Mouse (Mus musculus) forebrain, postnatal 0 days (tissue): ENCODE data around the gene Pik3cd. TPM values are rescaled to one million over a fixed set of nuclear protein-coding genes. Genes with fewer than 3 reads are reported as not detected.

Experiments
- ATAC-seq: fragments of 200-750 bp; cut with Nextera tagmentation; 2 replicates; pipeline ENCODE4 v1.8.0; 2017; ENCODE audit warnings: mild to moderate bottlenecking, moderate library complexity
- DNase-seq: peaks from one replicate; pipeline ENCODE4 v3.0.0-alpha.2; 2015
- H3K27ac ChIP-seq: fragments of 300-500 bp; sonication (generic); 2 replicates; pipeline ENCODE4 v1.5.1; 2014; ENCODE audit warnings: low read depth, mild to moderate bottlenecking, antibody characterized with exemption, low read length, moderate library complexity, mixed read lengths
- H3K27me3 ChIP-seq: fragments of 300-500 bp; sonication (generic); 2 replicates; pipeline ENCODE4 v1.6.1; 2014; ENCODE audit warnings: mild to moderate bottlenecking, low read length, mixed read lengths; ENCODE audit not compliant: insufficient read depth
- H3K36me3 ChIP-seq: fragments of 300-500 bp; sonication (generic); 2 replicates; pipeline ENCODE4 v1.6.1; 2014; ENCODE audit warnings: mild to moderate bottlenecking, moderate library complexity; ENCODE audit not compliant: insufficient read depth
- H3K4me1 ChIP-seq: fragments of 300-500 bp; sonication (generic); 2 replicates; pipeline ENCODE4 v1.6.1; 2014; ENCODE audit warnings: antibody characterized with exemption; ENCODE audit not compliant: insufficient read depth
- H3K4me2 ChIP-seq: fragments of 300-500 bp; sonication (generic); 2 replicates; pipeline ENCODE4 v1.6.1; 2014; ENCODE audit warnings: low read depth, mild to moderate bottlenecking, moderate library complexity
- H3K4me3 ChIP-seq: fragments of 300-500 bp; sonication (generic); 2 replicates; pipeline ENCODE4 v1.5.1; 2014; ENCODE audit warnings: low read depth, low read length, mixed read lengths
- H3K9ac ChIP-seq: fragments of 300-500 bp; sonication (generic); 2 replicates; pipeline ENCODE4 v1.6.1; 2014; ENCODE audit warnings: mild to moderate bottlenecking
- H3K9me3 ChIP-seq: fragments of 300-500 bp; sonication (generic); 2 replicates; pipeline ENCODE4 v1.6.1; 2016; ENCODE audit warnings: low read length
- CTCF ChIP-seq: sonication (generic); IDR thresholded peaks from 2 replicates; pipeline ENCODE4 v1.5.1; 2016; ENCODE audit warnings: antibody characterized with exemption, control low read depth, low read depth
- WGBS: fragments of 180-500 bp; shearing (Covaris S2); extraction: QIAGEN DNeasy Blood & Tissue Kit; methylation state at CpG from one replicate; pipeline ENCODE4 v1.1.7; 2014; 5-methylcytosine and 5-hydroxymethylcytosine counted together
- polyA plus RNA-seq: library from polyadenylated mRNA; unstranded; fragments of >200 nt; fragmentation: Nextera tagmentation; extraction: Ambion mirVana; gene quantifications from 2 replicates; pipeline ENCODE4 v1.2.1, GENCODE M21; 2015
- total RNA-seq: library from RNA; depleted of rRNA; stranded (reverse); fragments of >200 nt; gene quantifications from 2 replicates; pipeline ENCODE4 v1.2.3, GENCODE M21; 2014

Gene Pik3cd
- total and polyA plus RNA-seq, 2 experiments from 2014 or later = 11.7 to 17.0 TPM

DNA sequence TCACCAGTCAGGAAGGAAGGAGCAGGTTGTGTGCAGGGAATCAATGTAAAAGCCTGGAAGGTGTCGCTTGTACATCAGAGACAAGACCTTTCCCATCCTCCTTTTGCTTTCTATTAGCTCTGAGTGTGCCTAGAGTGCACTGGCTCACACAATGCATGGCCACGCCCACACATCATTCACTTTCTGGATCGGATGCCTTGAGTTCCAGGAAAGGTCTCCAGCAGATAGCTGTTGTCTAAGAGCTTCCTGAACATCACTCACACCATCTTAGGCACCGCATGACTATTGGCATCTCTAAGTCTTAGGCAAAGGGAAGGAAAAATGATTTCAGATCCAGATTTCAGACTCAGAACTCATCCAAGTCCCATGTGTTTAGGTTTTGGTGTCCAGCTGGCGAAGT lies 37.1 kb upstream of the Pik3cd start:
- H3K9ac ChIP-seq = no peak overlapping the region
- no peak for TF ChIP-seq CTCF
- WGBS = 75% methylated on average over 5 of the region's 5 CpGs
- H3K4me3 ChIP-seq = no peak overlapping the region
- ATAC-seq (no peak), DNase-seq (no peak)
- no peak overlapping the region for H3K4me2 ChIP-seq
- no peaks in the 10 kb centered on the region for H3K9me3 ChIP-seq
- no peaks in the 10 kb centered on the region for H3K27me3 ChIP-seq
- H3K27ac ChIP-seq = no peak overlapping the region
- 0 out of 2 replicates have a peak, but pooled peaks cover 14% of the 10 kb centered on the region for H3K4me1 ChIP-seq
- H3K36me3 ChIP-seq = peaks cover 12% of the 10 kb centered on the region

- H3K27ac ChIP-seq = peak within 1 kb of the TSS; percentile 79
- no peaks in the 10 kb centered on the region for H3K27me3 ChIP-seq
- H3K9ac ChIP-seq = peak within 1 kb of the TSS; percentile 79
- no peaks in the 10 kb centered on the region for H3K9me3 ChIP-seq
- H3K36me3 ChIP-seq = 0 out of 2 replicates have a peak, but pooled peaks cover 3% of the 10 kb centered on the region
- peak within 1 kb of the TSS; percentile 90 for H3K4me3 ChIP-seq
- H3K4me1 ChIP-seq = peaks cover 26% of the 10 kb centered on the region
- DNase-seq (peak; percentile 98), ATAC-seq (peak; percentile 94)
- WGBS = 2% methylated on average over 94 of the region's 97 CpGs
- peak within 1 kb of the TSS; percentile 93 for H3K4me2 ChIP-seq
- TF ChIP-seq CTCF = peak; percentile 92
Observed at GRCm38 (mm10) chr4:149737383-149738324, 35.3 kb upstream of the Pik3cd start, which contains the start of gene Tmem201. Gene Tmem201, minus strand, starts transcription at chr4:149738044.

DNA sequence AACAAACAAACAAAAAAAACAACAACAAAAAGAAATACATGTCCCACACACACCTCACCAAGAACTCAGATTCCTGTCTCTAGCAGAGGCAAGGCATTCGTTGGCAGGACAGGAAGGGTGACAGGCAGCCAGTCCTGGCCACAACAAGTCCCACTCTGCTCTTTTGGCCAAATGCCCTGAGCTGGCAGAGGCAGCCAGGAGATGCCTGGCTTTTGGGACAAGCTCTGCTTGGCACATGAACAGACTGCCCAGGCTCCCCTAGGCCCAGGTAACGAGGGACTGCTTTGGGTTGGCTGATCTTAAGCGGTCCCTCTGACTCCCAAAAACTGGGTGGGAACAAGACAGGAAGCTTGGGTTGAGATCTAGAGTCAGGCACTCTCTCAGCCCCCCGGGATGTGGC lies 34.2 kb upstream of the Pik3cd start:
- Histone ChIP-seq H3K4me1 (peaks cover 26% of the 10 kb centered on the region), H3K36me3 (0 out of 2 replicates have a peak, but pooled peaks cover 3% of the 10 kb centered on the region), H3K9me3 (no peaks in the 10 kb centered on the region), H3K27me3 (no peaks in the 10 kb centered on the region), H3K4me3 (peak overlapping the region; percentile 90), H3K4me2 (peak overlapping the region; percentile 93), H3K9ac (peak overlapping the region; percentile 79), H3K27ac (no peak overlapping the region)
- peak; percentile 50 for DNase-seq
- no peak for ATAC-seq
- TF ChIP-seq CTCF = no peak
- 34% methylated on average over 4 of the region's 4 CpGs for WGBS

DNA sequence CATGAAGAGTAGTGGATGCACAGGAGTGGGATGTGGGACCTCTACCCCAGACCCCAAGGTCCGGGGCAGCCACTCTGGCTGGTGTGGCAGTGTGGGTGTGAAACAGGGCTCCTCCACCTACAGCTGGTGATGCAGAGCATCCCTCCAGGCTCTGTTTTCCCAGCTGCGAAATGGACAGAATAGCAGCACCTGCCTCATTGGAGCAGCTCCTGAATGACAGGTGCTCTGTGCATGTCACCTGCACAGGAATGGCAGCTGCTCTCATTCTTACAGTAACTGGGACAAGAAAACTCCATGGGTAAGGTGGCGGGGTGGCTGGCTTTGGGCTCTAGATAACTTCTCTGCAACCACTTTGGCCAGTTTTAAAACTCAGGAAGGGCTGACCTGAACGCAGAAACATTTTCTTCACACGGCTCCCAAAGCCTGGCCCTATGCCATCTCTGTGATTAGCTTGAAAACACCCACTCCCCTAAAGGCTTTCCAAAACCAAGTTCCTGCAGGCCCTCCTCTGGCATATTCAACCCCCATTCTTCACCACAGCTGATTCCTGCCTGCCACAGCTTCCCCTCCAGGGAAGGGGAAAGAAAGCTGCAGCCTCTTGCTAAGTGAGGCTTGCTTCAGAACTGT lies 33.4 kb upstream of the Pik3cd start:
- no peak overlapping the region for H3K4me3 ChIP-seq
- no peaks in the 10 kb centered on the region for H3K27me3 ChIP-seq
- H3K9me3 ChIP-seq = no peaks in the 10 kb centered on the region
- DNase-seq (no peak), ATAC-seq (no peak)
- peaks cover 26% of the 10 kb centered on the region for H3K4me1 ChIP-seq
- WGBS = 67% methylated on average over 5 of the region's 5 CpGs
- H3K27ac ChIP-seq = no peak overlapping the region
- peaks cover 6% of the 10 kb centered on the region for H3K36me3 ChIP-seq
- no peak overlapping the region for H3K9ac ChIP-seq
- peak overlapping the region; percentile 93 for H3K4me2 ChIP-seq
- no peak for TF ChIP-seq CTCF

DNA sequence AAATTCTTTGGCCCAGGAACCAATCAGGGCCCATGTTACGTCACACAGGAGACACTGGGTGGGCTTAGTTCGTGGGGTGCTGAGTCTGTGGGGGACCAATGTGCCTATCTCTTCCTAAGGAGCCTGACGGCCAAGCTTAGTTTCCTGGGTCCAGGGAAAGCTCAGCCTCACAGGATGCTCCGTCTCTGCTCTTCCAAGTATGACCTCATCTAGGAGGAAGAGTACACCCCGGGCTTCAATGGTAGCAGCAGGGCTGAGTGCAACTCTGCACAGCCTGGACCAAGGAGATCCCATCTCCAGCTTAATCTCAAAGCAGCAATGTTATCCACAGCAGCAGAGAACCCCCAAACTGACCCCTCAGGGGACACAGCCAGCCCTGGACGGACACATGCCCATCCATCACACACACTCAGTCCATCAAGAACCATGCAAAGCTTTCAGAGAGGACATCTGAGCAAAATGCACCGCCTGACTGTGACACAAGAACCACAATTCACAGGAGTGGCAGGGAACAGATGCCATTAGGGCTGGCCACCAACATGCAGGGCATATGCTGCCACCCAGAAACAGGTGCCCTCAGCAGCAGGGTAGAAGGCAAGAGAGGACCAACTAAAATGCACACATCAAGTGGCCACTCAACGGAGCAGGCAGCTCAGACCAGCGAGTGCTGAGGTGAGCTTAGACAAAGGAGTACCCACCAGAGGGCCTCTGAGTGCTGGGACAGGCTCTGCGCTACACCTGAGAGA lies 32.5 kb upstream of the Pik3cd start:
- WGBS = 70% methylated on average over 10 of the region's 10 CpGs
- 0 out of 2 replicates have a peak, but pooled peaks have one; percentile 7 for TF ChIP-seq CTCF
- ATAC-seq (no peak), DNase-seq (no peak)
- peaks cover 12% of the 10 kb centered on the region for H3K36me3 ChIP-seq
- H3K27me3 ChIP-seq = no peaks in the 10 kb centered on the region
- no peak overlapping the region for H3K4me3 ChIP-seq
- no peak overlapping the region for H3K4me2 ChIP-seq
- no peaks in the 10 kb centered on the region for H3K9me3 ChIP-seq
- H3K9ac ChIP-seq = no peak overlapping the region
- H3K4me1 ChIP-seq = peaks cover 26% of the 10 kb centered on the region
- H3K27ac ChIP-seq = no peak overlapping the region

DNA sequence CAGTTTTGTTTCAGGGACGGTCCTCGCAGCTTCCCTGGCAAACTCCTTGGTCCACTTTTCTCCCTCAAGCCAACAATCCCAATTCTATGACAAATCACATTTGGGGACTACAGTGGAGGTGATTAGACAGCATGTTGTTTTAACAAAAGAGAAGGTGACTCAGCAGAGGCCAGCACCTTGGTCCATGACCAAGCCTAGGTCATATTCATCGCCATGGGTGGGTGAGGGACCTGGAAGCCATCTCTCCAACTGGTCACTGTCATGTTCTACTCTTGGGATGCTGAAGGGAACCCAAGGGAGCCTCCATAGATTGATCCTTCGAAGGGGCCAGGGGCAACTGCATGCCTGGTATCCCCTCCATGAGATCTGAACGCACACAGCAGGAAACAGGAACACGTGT lies 31.9 kb upstream of the Pik3cd start:
- H3K4me1 ChIP-seq = peaks cover 26% of the 10 kb centered on the region
- no peaks in the 10 kb centered on the region for H3K27me3 ChIP-seq
- TF ChIP-seq CTCF = no peak
- peaks cover 18% of the 10 kb centered on the region for H3K36me3 ChIP-seq
- peak overlapping the region; percentile 9; the same call in 1 of the 2 replicates for H3K4me2 ChIP-seq
- peak overlapping the region; percentile 40; the same call in 1 of the 2 replicates for H3K27ac ChIP-seq
- 79% methylated on average over 6 of the region's 6 CpGs for WGBS
- DNase-seq (no peak), ATAC-seq (no peak)
- no peaks in the 10 kb centered on the region for H3K9me3 ChIP-seq
- H3K4me3 ChIP-seq = no peak overlapping the region
- H3K9ac ChIP-seq = no peak overlapping the region
